Mouse (Mus musculus) lung, postnatal 0 days (tissue): ENCODE measurements around the gene Rapgef6. TPM values are rescaled to one million over a fixed set of nuclear protein-coding genes. Genes with fewer than 3 reads are reported as not detected.

ENCODE experiments used
- ATAC-seq: fragments of 200-750 bp; cut with Nextera tagmentation; 2 replicates; pipeline ENCODE4 v1.8.0; 2017; ENCODE audit warnings: moderate library complexity
- DNase-seq: peaks from one replicate; pipeline ENCODE4 v3.0.0-alpha.2; 2016; ENCODE audit warnings: low spot score
- H3K27ac ChIP-seq: fragments of 300-500 bp; sonication (generic); 2 replicates; pipeline ENCODE4 v1.5.1; 2014; ENCODE audit warnings: antibody characterized with exemption, mild to moderate bottlenecking, low read length, mixed read lengths
- H3K27me3 ChIP-seq: fragments of 300-500 bp; sonication (generic); replicated peaks from 2 replicates; pipeline ENCODE4 v1.6.1; 2014; ENCODE audit warnings: low read length, mixed read lengths; ENCODE audit not compliant: insufficient read depth
- H3K36me3 ChIP-seq: fragments of 300-500 bp; sonication (generic); 2 replicates; pipeline ENCODE4 v1.6.1; 2014; ENCODE audit warnings: low read length, mixed read lengths; ENCODE audit not compliant: insufficient read depth
- H3K4me1 ChIP-seq: fragments of 300-500 bp; sonication (generic); 2 replicates; pipeline ENCODE4 v1.6.1; 2014; ENCODE audit warnings: antibody characterized with exemption, low read depth, low read length, mixed read lengths; ENCODE audit not compliant: insufficient read depth
- H3K4me2 ChIP-seq: fragments of 300-500 bp; sonication (generic); replicated peaks from 2 replicates; pipeline ENCODE4 v1.6.1; 2014; ENCODE audit warnings: low read depth, mild to moderate bottlenecking, low read length, moderate library complexity, mixed read lengths
- H3K4me3 ChIP-seq: fragments of 300-500 bp; sonication (generic); 2 replicates; pipeline ENCODE4 v1.5.1; 2014; ENCODE audit warnings: low read depth, low read length
- H3K9ac ChIP-seq: fragments of 300-500 bp; sonication (generic); replicated peaks from 2 replicates; pipeline ENCODE4 v1.6.1; 2014; ENCODE audit warnings: low read depth, mild to moderate bottlenecking
- H3K9me3 ChIP-seq: fragments of 300-500 bp; sonication (generic); 2 replicates; pipeline ENCODE4 v1.6.1; 2016; ENCODE audit warnings: low read length, mixed read lengths
- CTCF ChIP-seq: IDR thresholded peaks from 2 replicates; pipeline ENCODE4 v1.5.1; 2016; ENCODE audit warnings: antibody characterized with exemption, mild to moderate bottlenecking
- EP300 ChIP-seq: IDR thresholded peaks from 2 replicates; pipeline ENCODE4 v1.6.1; 2016; ENCODE audit warnings: antibody characterized with exemption, mild to moderate bottlenecking, control low read depth
- WGBS: fragments of 180-500 bp; shearing (Covaris S2); extraction: QIAGEN DNeasy Blood & Tissue Kit; methylation state at CpG from one replicate; pipeline ENCODE4 v1.1.7; 2014; 5-methylcytosine and 5-hydroxymethylcytosine counted together
- polyA plus RNA-seq: library from polyadenylated mRNA; unstranded; fragments of >200 nt; fragmentation: Nextera tagmentation; extraction: Ambion mirVana; gene quantifications from 2 replicates; pipeline ENCODE4 v1.2.1, GENCODE M21; 2015

Rapgef6 gene
- polyA plus RNA-seq, 1 experiment from 2014 or later, result 28.3 TPM

- no peaks in the 10 kb centered on the region for H3K4me1 ChIP-seq
- ATAC-seq, result no peak
- H3K9ac ChIP-seq, result no peak overlapping the region
- no peaks in the 10 kb centered on the region for H3K9me3 ChIP-seq
- no peak overlapping the region for H3K4me3 ChIP-seq
- TF ChIP-seq CTCF (no peak), EP300 (no peak)
- DNase-seq, result no peak
- H3K27me3 ChIP-seq, result no peaks in the 10 kb centered on the region
- H3K4me2 ChIP-seq, result no peak overlapping the region
- H3K36me3 ChIP-seq, result no peaks in the 10 kb centered on the region
- no peak overlapping the region for H3K27ac ChIP-seq
- 75% methylated on average over 2 of the region's 2 CpGs for WGBS
Measured at GRCm38 (mm10) chr11:54554970-54555369, 32.3 kb downstream of the Rapgef6 start.

DNA sequence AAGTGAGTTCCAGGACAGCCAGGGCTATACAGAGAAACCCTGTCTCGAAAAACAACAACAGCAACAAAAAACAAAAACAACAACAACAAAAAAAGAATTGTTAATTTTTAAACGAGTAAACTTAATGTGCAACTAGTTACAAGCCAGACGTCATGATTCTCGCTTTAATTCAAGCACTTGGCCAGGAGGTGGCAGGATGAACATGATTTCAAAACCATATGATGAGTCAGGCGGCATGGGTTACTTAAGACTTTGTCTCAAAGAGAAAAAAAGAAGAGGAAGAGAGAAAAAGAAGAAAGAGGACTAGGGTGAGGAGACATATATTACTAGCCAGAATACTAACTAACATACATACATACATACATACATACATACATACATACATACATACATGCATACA is 40.1 kb downstream of the Rapgef6 start:
- H3K36me3 ChIP-seq, result no peaks in the 10 kb centered on the region
- peak; percentile 53 for DNase-seq
- H3K27me3 ChIP-seq, result no peaks in the 10 kb centered on the region
- no peak overlapping the region for H3K9ac ChIP-seq
- TF ChIP-seq EP300 (no peak), CTCF (peak; percentile 60)
- ATAC-seq, result no peak
- no peak overlapping the region for H3K4me3 ChIP-seq
- H3K4me2 ChIP-seq, result no peak overlapping the region
- no peak overlapping the region for H3K27ac ChIP-seq
- no peaks in the 10 kb centered on the region for H3K4me1 ChIP-seq
- no peaks in the 10 kb centered on the region for H3K9me3 ChIP-seq
- 76% methylated on average over 5 of the region's 5 CpGs for WGBS

DNA sequence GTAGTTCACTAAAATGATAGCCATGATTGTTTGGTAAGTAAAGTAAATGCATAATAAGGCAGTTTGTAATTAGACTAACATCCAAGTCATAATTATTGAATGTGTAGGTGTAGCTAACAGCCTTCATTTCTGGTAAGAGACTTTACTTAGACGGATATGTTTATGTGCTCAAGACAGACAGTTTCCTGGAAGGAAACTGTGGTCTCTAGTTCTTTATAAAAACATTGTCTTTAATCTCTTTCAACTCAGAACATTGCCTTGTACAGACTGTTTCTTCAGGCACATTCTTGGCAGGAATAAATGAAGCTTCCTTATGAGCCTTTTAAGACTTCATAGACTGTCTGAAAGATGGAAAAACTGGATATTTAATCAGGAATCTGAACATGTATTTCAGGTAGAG is 45.3 kb downstream of the Rapgef6 start:
- DNase-seq, result peak; percentile 10
- H3K9me3 ChIP-seq, result no peaks in the 10 kb centered on the region
- H3K4me1 ChIP-seq, result no peaks in the 10 kb centered on the region
- 39% methylated on average over 1 of the region's 1 CpGs for WGBS
- no peak for TF ChIP-seq EP300
- no peaks in the 10 kb centered on the region for H3K27me3 ChIP-seq
- ATAC-seq, result no peak
- no peak overlapping the region for H3K4me2 ChIP-seq
- H3K4me3 ChIP-seq, result no peak overlapping the region
- H3K27ac ChIP-seq, result no peak overlapping the region
- no peaks in the 10 kb centered on the region for H3K36me3 ChIP-seq
- no peak overlapping the region for H3K9ac ChIP-seq

DNA sequence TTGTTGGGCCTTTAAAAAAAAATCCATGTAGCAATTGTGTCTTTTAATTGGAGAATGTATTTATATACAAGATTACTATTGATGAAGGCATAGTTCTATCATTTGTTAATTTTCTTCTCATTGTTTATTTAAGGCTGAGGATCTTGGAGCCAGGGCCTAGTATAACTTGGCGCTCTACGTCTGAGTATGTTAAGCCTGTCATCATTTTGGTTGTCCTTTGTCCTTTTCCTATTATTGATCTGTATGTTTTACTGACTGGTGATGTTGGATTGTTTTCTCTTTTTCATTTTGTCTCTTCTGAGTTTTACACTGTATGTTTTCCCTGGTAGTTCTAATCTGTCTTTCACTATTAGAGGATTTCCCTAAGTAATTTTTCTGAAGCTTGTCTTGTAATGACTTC is 52.1 kb downstream of the Rapgef6 start:
- H3K4me1 ChIP-seq, result no peaks in the 10 kb centered on the region
- H3K27ac ChIP-seq, result no peak overlapping the region
- 85% methylated on average over 2 of the region's 2 CpGs for WGBS
- H3K27me3 ChIP-seq, result no peaks in the 10 kb centered on the region
- H3K9me3 ChIP-seq, result no peaks in the 10 kb centered on the region
- no peak overlapping the region for H3K4me3 ChIP-seq
- no peak for ATAC-seq
- no peak overlapping the region for H3K9ac ChIP-seq
- H3K36me3 ChIP-seq, result no peaks in the 10 kb centered on the region
- DNase-seq, result no peak
- TF ChIP-seq CTCF (no peak), EP300 (no peak)
- H3K4me2 ChIP-seq, result no peak overlapping the region

DNA sequence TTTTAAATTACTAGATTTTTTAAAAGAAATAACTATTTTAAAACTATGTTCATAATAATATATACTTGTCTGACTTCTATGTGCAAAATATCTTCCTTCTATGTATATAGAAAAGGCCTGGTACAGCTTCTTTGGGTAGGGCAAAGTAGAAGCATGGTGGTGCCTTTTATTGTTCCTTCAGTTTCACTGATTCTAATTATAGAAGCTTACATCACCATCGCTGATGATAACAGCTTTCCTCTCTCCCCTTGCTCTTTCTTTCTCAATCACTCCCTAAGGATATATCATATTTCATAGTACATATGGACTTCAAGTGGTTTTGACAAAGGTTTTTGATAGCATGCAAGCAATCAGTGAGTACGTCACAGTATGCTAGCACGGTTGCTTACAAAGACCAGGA is 69.9 kb downstream of the Rapgef6 start:
- Histone ChIP-seq H3K9me3 (no peaks in the 10 kb centered on the region), H3K4me1 (no peaks in the 10 kb centered on the region), H3K9ac (no peak overlapping the region), H3K4me2 (no peak overlapping the region), H3K4me3 (no peak overlapping the region), H3K36me3 (no peaks in the 10 kb centered on the region), H3K27ac (no peak overlapping the region), H3K27me3 (no peaks in the 10 kb centered on the region)
- DNase-seq (peak; percentile 22), ATAC-seq (no peak)
- WGBS, result 54% methylated on average over 3 of the region's 3 CpGs
- TF ChIP-seq EP300 (no peak), CTCF (no peak)

DNA sequence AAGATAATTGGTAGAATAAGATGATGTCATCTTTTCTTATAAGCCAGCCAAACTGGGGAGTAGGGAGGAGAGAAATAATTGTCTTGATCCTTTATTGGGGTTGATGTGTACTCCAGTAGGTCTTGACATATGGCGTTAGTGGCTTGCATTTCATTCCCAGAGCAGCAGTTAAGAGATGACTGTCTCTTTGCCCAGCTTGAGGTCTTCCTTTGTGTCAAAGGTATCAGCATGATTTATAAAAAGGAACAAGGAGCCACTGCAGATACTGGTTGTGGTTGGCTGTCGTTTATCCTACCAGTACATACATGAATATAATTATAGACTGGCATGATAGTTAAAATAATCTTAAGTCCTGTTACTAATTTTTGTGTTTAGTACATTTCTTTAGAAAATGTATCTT is 71.4 kb downstream of the Rapgef6 start:
- H3K9me3 ChIP-seq, result no peaks in the 10 kb centered on the region
- ATAC-seq (no peak), DNase-seq (no peak)
- H3K9ac ChIP-seq, result no peak overlapping the region
- no peaks in the 10 kb centered on the region for H3K27me3 ChIP-seq
- peaks cover 3% of the 10 kb centered on the region; the same call in 1 of the 2 replicates for H3K4me1 ChIP-seq
- H3K27ac ChIP-seq, result no peak overlapping the region
- no peak overlapping the region for H3K4me2 ChIP-seq
- H3K36me3 ChIP-seq, result no peaks in the 10 kb centered on the region
- WGBS, result 83% methylated on average over 2 of the region's 2 CpGs
- TF ChIP-seq EP300 (no peak), CTCF (no peak)
- no peak overlapping the region for H3K4me3 ChIP-seq

GRCm38 (mm10) chr11:54595053-54595452 is 72.4 kb downstream of the Rapgef6 start:
- Histone ChIP-seq H3K27ac (no peak overlapping the region), H3K4me2 (no peak overlapping the region), H3K9me3 (no peaks in the 10 kb centered on the region), H3K9ac (no peak overlapping the region), H3K27me3 (no peaks in the 10 kb centered on the region), H3K36me3 (no peaks in the 10 kb centered on the region), H3K4me3 (no peak overlapping the region), H3K4me1 (peaks cover 3% of the 10 kb centered on the region; the same call in 1 of the 2 replicates)
- DNase-seq, result peak; percentile 20
- TF ChIP-seq EP300, result no peak
- 0 out of 2 replicates have a peak, but pooled peaks have one; percentile 7 for TF ChIP-seq CTCF
- ATAC-seq, result no peak
- 43% methylated on average over 4 of the region's 4 CpGs for WGBS
